Mouse (Mus musculus) leukemia stem cell, adult 10-12 weeks (primary cell): ENCODE measurements around the gene Atg4c. TPM values are rescaled to one million over a fixed set of nuclear protein-coding genes. Genes with fewer than 3 reads are reported as not detected.

Source experiments
- polyA plus RNA-seq: library from polyadenylated mRNA; stranded (reverse); fragments of >175 nt; gene quantifications from 2 replicates; pipeline ENCODE4 v1.2.3, GENCODE M21; 2012; ENCODE audit warnings: low replicate concordance

Gene Atg4c
- 0.46 and 0.59 TPM in 2 replicates for polyA plus RNA-seq

DNA sequence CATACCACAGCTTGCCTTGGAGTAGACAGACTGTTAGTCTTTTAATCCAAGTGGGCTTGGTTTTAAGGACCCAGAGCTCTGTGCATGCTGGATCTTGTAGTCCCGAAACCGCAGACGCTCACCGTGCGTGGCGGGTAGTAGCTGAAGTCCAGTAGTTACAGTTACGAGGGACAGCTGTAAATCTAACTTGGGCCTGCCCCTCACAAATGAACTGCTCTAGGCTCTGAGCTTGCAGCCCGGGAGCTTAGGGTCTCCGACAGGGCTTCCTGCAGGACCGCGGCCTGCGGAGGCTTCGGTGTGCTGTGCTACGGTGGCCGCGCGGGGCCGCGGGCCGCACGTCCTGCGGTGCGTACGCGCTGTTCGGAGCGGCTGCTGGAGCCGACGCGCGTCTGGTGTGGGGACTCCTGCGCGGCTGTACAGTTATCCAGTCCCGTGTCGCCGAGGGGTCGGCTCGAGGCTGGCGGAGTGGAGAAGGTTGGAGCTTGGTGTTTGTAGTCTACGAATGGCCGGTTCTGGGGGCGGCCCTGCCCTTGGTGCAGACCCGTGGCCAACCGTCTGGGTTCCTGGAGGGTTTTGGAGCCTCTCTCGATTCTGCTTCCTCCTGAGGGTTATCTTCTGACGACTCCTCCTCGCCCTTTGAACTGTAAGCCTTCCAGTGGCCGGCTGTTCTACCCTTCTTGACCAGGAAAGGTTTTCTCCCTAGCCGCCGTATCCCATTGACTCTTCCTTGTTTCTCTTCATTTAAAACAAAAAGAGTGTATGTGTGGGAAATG lies at the start of gene Atg4c:
Atg4c (plus strand) TSS at position 125 of the 773 bp plus-strand sequence.

Other genes with a start within 250 kb of the Atg4c start
- not detected in 2 replicates for gene Angptl3, start 163.0 kb upstream of the Atg4c start, polyA plus RNA-seq
- gene Dock7, start 73.0 kb upstream of the Atg4c start, polyA plus RNA-seq = 1.0 and 1.1 TPM in 2 replicates
- gene Gm12689, start 102.0 kb downstream of the Atg4c start, polyA plus RNA-seq = 0.34 and 0.98 TPM in 2 replicates